Mouse (Mus musculus) left cerebral cortex, adult 6 months (tissue): ENCODE measurements around the gene Spats2l. TPM values are rescaled to one million over a fixed set of nuclear protein-coding genes. Genes with fewer than 3 reads are reported as not detected.

Experiments used
- long read RNA-seq, 2 experiments: library from polyadenylated mRNA; unstranded; transcript quantifications; one replicate each; pipeline ENCODE4 v2.0.0; 2019 to 2020
- polyA plus RNA-seq: library from polyadenylated mRNA; unstranded; fragments of <200 nt; fragmentation: Nextera tagmentation; gene quantifications from 2 replicates; pipeline ENCODE4 v1.2.3, GENCODE M21; 2021

Gene Spats2l
- 33.2 and 39.7 TPM in 2 replicates for polyA plus RNA-seq
- long read RNA-seq, experiment 1, transcript Spats2l-206 (14 exons, 3,929 nt) = major isoform, 16 of 55 reads
- long read RNA-seq, experiment 1, partial matches to known transcripts = 5 of 55 reads
- long read RNA-seq, experiment 1, other reads (novel, unspliced or antisense) = 33 of 55 reads
- long read RNA-seq, experiment 2, partial matches to known transcripts = 29 of 46 reads
- long read RNA-seq, experiment 2, other reads (novel, unspliced or antisense) = 15 of 46 reads

DNA sequence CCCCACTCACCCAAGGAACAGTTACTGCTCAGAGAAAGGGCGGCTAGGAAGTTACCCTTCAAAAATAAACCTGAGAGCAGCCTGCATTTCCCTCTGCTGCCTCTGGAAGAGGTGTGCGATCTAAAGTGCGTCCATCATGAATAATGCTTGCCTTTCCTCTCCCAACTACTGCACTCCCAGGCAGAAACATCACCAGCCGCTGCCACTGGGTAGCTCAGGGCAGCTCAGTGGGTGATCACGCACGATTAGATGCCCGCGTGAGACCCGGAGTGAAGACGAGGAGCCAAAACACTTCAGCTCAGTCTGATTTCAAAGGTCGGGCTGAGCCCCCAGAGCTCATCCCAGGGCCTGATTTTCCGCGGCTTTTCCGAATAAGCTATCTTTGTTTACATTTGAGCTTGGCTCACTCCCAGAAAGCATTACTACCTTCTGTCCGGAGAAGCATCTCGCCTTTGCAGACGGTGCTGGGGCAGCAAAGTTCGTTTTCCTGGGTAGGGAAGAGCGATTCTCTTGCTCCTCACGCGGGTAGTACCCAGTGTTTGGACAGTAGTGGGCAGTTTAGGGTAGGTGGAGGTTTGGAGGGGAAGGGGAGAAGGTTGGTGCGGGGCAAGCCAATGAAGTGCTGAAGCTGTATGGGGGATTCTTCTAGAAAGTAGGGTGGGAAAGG, at the start of gene Spats2l:
Spats2l (plus strand) TSS at position 162 of the 667 bp plus-strand sequence.

DNA sequence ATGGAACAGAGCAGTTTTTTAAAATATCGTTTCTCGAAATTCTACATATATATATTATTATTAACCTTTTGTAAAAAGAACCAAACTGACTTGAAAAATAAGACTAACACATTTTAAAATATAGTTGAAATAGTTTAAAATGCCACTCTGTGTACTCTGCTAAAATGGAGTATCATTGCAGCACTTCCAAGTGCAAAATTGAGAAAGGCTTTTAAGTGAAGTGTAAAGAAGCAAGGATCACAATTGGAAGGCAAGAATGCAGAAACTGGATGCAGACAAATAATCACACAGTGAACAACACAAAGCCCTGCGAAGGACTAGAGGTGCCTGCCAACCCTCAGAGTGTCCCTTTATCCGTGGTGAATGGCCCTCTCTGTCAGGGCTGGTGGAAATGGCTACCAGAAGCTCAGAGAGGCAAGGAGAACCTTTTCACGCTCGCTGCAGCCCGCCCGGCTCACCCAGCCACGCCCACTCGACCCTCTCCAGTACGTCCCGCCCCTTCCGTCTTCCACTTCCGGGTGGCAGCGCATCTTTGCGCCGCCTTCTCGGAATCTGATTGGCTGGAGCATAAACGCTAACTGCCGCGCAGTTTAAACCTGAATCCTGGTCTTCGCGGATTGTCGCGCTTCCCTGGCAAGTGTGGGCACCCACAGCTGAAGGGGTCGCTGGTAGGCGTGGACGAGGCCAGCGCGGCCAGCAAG, 221.6 kb downstream of the Spats2l start, which contains the start of gene Sgo2a:
Sgo2a (plus strand) TSS at position 540 of the 701 bp plus-strand sequence.

Other genes with a start within 250 kb of the Spats2l start
- 0.50 and 0.54 TPM in 2 replicates for gene Sgo2a, start 221.8 kb downstream of the Spats2l start, polyA plus RNA-seq
- 6.4 and 6.7 TPM in 2 replicates for gene Kctd18, start 244.8 kb downstream of the Spats2l start, polyA plus RNA-seq